Mouse (Mus musculus) thymus, adult 2 months (tissue): ENCODE measurements at regions not wholly inside any gene's neighbourhood (a gene's known extent, or its start where the extent isn't known, plus 50 kb on each side); places are given as distances from the start of the nearest gene placed in this dataset.

Source experiments
- DNase-seq: peaks from one replicate; pipeline ENCODE4 v3.0.0; 2021
- H3K27ac ChIP-seq: fragments of 200-500 bp; 2 replicates; pipeline ENCODE4 v1.5.1; 2012; ENCODE audit warnings: low read length, control low read depth; ENCODE audit not compliant: control insufficient read depth, insufficient read depth
- H3K27me3 ChIP-seq: fragments of 200-500 bp; 2 replicates; pipeline ENCODE4 v1.6.1; 2012; ENCODE audit warnings: mild to moderate bottlenecking, low read length, moderate library complexity, mixed read lengths; ENCODE audit not compliant: control insufficient read depth, insufficient read depth
- H3K36me3 ChIP-seq: fragments of 200-500 bp; 2 replicates; pipeline ENCODE4 v1.6.1; 2012; ENCODE audit warnings: mild to moderate bottlenecking, low read length, moderate library complexity; ENCODE audit not compliant: control insufficient read depth, insufficient read depth
- H3K4me1 ChIP-seq: fragments of 200-500 bp; replicated peaks from 2 replicates; pipeline ENCODE4 v1.6.1; 2012; ENCODE audit warnings: low read length; ENCODE audit not compliant: control insufficient read depth, insufficient read depth
- H3K4me3 ChIP-seq: fragments of 200-500 bp; 2 replicates; pipeline ENCODE4 v1.5.1; 2012; ENCODE audit warnings: mild to moderate bottlenecking, low read length, control low read depth, moderate library complexity; ENCODE audit not compliant: control insufficient read depth, insufficient read depth
- CTCF ChIP-seq: fragments of 200-500 bp; IDR thresholded peaks from 2 replicates; pipeline ENCODE4 v1.5.1; 2012; ENCODE audit warnings: mild to moderate bottlenecking, control low read depth, low read length, moderate library complexity, borderline replicate concordance; ENCODE audit not compliant: control insufficient read depth, poor library complexity, insufficient read depth; ENCODE audit errors: extremely low read depth
- POLR2A ChIP-seq: fragments of 200-500 bp; IDR thresholded peaks from 2 replicates; pipeline ENCODE4 v1.6.1; 2012; ENCODE audit warnings: mild to moderate bottlenecking, low read length, control low read depth, moderate library complexity; ENCODE audit not compliant: control insufficient read depth, poor library complexity, insufficient read depth; ENCODE audit errors: extremely low read depth
- WGBS: fragments of 180-500 bp; shearing (Covaris S2); methylation state at CpG from one replicate; pipeline ENCODE4 v1.1.7; 2018; 5-methylcytosine and 5-hydroxymethylcytosine counted together

DNA sequence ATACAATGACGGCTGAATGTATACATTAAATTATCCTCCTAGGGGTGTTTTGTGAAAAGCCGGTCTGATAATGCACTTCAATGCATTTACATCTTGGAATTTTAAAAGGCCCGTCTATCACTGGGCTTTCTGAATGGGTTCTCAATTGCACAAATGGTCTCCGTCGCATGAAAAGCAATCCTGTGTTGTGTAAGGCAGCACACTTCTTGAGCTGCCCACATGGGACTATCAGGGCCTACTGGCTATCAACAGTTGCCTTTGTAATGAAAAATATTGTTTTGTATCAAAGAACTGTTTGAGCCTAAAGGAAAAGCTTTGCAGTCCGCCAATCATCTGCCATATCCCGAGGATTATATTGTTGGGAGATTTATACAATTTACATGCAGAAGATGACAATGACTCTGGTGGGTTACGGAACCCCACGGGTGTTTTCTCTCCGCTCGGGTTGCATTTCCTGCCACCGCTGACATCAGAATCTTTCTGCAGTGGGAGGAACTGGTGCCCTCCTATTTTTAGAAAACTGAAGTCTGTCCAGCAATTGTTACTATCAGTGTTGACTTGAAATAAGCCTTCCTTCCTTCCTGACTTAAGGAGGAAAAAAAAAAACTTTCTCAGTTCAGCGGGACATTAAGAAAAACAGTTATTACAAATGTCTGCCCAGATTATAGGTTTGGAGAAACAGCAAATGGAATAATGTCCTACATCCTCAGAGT lies 118.7 kb downstream of the Tmem26 start:
- WGBS = 30% methylated on average over 13 of the region's 13 CpGs
- no peak for TF ChIP-seq POLR2A
- TF ChIP-seq CTCF = no peak
- Histone ChIP-seq H3K4me3 (no peak overlapping the region), H3K4me1 (no peaks in the 10 kb centered on the region), H3K27me3 (no peaks in the 10 kb centered on the region), H3K27ac (no peak overlapping the region), H3K36me3 (no peaks in the 10 kb centered on the region)
- DNase-seq = no peak

DNA sequence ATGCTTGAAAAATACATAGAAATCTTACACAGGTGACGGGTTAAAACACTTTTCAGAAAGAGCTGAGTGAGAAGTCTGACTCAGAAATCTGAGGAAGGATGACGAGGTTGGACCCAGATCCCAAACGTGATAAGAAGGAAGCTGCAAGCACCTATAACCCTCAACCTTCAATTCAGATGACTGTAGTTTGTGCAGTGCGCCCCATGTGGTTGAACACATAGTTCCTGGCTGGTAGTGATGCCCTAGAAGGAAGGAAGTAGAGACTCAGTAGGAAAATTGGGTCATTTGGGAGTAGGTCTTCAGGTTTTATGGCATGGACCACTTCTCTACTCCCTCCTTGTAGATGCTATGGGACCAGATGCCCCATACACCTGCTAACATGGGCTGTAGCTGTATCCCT lies 120.6 kb downstream of the Tmem26 start:
- no peaks in the 10 kb centered on the region for H3K36me3 ChIP-seq
- no peak for TF ChIP-seq CTCF
- TF ChIP-seq POLR2A = no peak

DNA sequence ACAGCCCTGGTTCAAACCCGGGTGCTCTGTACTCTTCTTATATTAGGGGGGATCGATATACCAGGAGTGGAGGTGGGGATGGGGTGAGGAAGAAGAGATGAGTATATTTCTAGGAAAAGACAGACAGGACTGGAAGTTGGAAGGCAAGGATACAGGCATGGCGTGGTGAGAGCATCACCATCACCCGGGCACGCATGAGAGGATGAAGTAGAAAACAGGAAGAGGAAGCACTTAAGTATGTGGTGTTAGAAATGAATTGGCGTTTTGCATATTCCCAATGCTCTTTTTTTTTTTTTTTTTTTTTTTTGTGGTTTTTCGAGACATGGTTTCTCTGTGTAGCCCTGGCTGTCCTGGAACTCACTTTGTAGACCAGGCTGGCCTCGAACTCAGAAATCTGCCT lies 121.2 kb downstream of the Tmem26 start:
- TF ChIP-seq POLR2A (no peak), CTCF (no peak)
- Histone ChIP-seq H3K4me1 (no peaks in the 10 kb centered on the region), H3K4me3 (no peak overlapping the region), H3K27me3 (no peaks in the 10 kb centered on the region), H3K36me3 (no peaks in the 10 kb centered on the region), H3K27ac (no peak overlapping the region)
- no peak for DNase-seq
- WGBS = 53% methylated on average over 8 of the region's 8 CpGs

More for the DNA sequence above, 120.6 kb downstream of the Tmem26 start:
- H3K4me3 ChIP-seq = no peak overlapping the region
- H3K27ac ChIP-seq = no peak overlapping the region
- no peaks in the 10 kb centered on the region for H3K4me1 ChIP-seq
- 60% methylated on average over 4 of the region's 4 CpGs for WGBS
- no peaks in the 10 kb centered on the region for H3K27me3 ChIP-seq
- DNase-seq = no peak

DNA sequence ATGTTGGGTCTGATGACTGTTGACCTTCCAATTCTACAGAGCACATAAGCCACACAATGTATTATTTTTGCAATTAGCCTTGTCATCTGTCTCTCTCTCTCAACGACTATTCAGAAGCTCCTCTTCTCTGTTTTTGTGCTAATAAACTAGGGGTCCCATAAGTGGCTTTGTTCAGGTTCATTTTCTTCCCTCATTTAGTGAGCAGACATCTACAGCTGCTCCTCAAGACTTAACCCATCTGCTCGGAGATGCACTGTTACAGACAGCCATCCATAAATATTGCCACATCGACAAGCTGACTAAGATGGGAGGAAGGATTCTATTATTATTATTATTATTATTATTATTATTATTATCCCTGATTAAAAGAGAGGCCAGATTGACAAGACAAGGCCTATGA lies 127.7 kb downstream of the Tmem26 start:
- no peaks in the 10 kb centered on the region for H3K4me1 ChIP-seq
- H3K36me3 ChIP-seq = no peaks in the 10 kb centered on the region
- TF ChIP-seq CTCF = no peak
- no peak for TF ChIP-seq POLR2A
- 87% methylated on average over 3 of the region's 3 CpGs for WGBS
- H3K27ac ChIP-seq = no peak overlapping the region
- H3K27me3 ChIP-seq = no peaks in the 10 kb centered on the region
- no peak for DNase-seq
- no peak overlapping the region for H3K4me3 ChIP-seq

DNA sequence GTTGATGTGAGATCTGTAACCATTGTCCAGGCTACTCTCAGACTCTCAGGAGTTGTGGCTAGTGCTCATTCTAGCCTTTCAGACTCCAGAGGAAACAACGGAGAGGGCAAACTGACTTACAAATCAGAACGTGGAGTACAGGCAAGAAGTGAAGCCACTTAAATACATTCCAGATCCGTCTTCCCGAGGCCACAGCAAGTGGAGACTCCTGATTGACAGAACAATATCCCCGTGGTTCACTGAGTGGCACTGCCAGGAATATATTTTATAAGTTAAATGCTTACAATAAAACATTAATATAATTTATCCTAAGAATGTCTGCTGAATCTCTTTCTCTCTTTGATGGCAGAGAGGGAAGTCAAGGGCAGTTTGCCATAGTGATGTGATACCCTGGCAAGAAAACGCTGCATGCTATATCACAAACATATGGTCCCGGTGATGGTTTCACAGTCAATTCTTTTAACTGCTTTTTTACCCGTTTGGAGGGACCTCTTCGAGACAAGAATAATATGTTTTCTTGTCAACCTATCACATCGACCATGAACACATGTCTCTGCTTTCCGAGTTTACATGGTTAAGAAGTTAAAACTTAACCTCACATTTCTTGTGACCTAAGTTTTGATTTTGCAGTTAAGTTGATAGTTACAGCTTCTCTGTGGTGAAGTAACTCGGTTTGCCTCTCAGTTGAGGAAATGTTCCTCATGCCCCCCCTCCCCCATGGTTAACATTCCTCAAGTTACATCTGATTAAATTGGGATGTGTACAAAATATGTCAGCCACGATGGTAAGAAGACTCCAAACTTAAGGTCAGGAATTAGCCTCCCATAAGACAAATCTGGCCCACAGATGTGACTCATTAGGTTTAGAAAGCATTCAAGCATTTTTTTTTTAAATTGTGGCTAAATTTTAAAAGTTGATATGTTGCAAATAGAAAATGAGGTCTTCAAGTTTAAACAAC lies 132.8 kb downstream of the Tmem26 start:
- DNase-seq = no peak
- Histone ChIP-seq H3K27ac (no peak overlapping the region), H3K4me3 (no peak overlapping the region), H3K27me3 (no peaks in the 10 kb centered on the region), H3K4me1 (no peaks in the 10 kb centered on the region), H3K36me3 (no peaks in the 10 kb centered on the region)
- no peak for TF ChIP-seq CTCF
- no peak for TF ChIP-seq POLR2A
- 82% methylated on average over 13 of the region's 13 CpGs for WGBS

DNA sequence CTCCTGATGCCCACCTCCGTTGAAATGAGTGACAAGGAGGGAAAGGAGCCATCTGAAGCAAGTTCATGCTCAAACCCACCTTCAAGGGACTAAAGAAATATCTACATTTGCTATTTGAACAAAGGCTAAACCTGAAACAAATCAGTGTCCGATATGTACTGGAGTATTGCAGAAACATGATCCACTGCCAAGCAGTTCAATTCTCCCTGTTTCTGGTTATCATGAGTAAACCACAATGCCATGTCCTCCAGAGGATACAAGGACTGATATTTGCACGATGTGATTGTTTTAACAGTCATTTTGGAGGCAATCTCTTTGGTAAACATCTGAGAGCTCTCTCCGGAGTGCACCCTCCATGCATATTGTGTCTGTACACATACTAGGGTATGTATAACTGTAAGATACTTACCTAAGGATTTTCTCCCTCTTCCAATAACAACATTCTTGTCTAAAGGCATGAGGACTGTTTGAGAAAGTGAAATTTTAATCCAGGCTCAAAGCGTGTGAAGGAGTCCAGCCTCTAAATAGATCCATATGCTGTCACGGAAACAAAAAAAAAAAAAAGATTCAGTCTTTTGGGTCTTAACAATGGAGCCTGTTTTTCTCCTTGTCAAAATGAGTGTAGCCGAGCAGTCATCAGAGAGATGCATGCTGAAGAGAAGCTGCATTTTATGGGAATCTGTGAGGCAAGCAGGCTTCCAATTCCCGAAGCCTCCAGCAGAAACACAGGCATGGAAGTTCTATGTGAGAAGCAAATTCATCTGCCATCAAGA lies 141.3 kb downstream of the Tmem26 start:
- Histone ChIP-seq H3K4me1 (no peaks in the 10 kb centered on the region), H3K27me3 (no peaks in the 10 kb centered on the region), H3K27ac (no peak overlapping the region), H3K36me3 (no peaks in the 10 kb centered on the region), H3K4me3 (no peak overlapping the region)
- WGBS = 88% methylated on average over 8 of the region's 8 CpGs
- DNase-seq = no peak
- TF ChIP-seq CTCF = no peak
